Mouse (Mus musculus) T-cell, adult 2 months (primary cell): ENCODE data around the gene Il9.

Source experiments
- DNase-seq: peaks from one replicate; pipeline ENCODE4 v3.0.0; 2022; ENCODE audit warnings: low spot score

Il9 gene

GRCm38 (mm10) chr13:56471211-56471610 is 10.8 kb downstream of the Il9 start:
- DNase-seq = no peak

- peak; percentile 24 for DNase-seq
Measured at GRCm38 (mm10) chr13:56468536-56468935, 13.5 kb downstream of the Il9 start.

GRCm38 (mm10) chr13:56467786-56468185 is 14.3 kb downstream of the Il9 start:
- DNase-seq = no peak

GRCm38 (mm10) chr13:56463750-56464149 is 18.3 kb downstream of the Il9 start:
- DNase-seq = no peak

GRCm38 (mm10) chr13:56463261-56463660 is 18.8 kb downstream of the Il9 start:
- no peak for DNase-seq

- DNase-seq = no peak
Measured at GRCm38 (mm10) chr13:56462791-56463190, 19.3 kb downstream of the Il9 start.

- no peak for DNase-seq
Measured at GRCm38 (mm10) chr13:56461460-56461859, 20.6 kb downstream of the Il9 start.

GRCm38 (mm10) chr13:56458001-56458400 is 24.0 kb downstream of the Il9 start:
- no peak for DNase-seq

GRCm38 (mm10) chr13:56450035-56450434 is 32.0 kb downstream of the Il9 start:
- DNase-seq = no peak

GRCm38 (mm10) chr13:56449239-56450030 is 32.6 kb downstream of the Il9 start:
- no peak for DNase-seq

- no peak for DNase-seq
Measured at GRCm38 (mm10) chr13:56444996-56445395, 37.0 kb downstream of the Il9 start.

- DNase-seq = no peak
Measured at GRCm38 (mm10) chr13:56444112-56444511, 37.9 kb downstream of the Il9 start.

GRCm38 (mm10) chr13:56443411-56443810 is 38.6 kb downstream of the Il9 start:
- no peak for DNase-seq

GRCm38 (mm10) chr13:56438211-56439075 is 43.6 kb downstream of the Il9 start, which contains the start of gene Slc25a48:
Gene Slc25a48, plus strand, starts transcription at chr13:56438355.
- no peak for DNase-seq

- DNase-seq = no peak
Measured at GRCm38 (mm10) chr13:56435615-56436287, 46.3 kb downstream of the Il9 start.

GRCm38 (mm10) chr13:56434311-56434751 is 47.7 kb downstream of the Il9 start:
- no peak for DNase-seq

- DNase-seq = peak; percentile 12
Measured at GRCm38 (mm10) chr13:56433466-56433865, 48.6 kb downstream of the Il9 start.

GRCm38 (mm10) chr13:56432496-56432895 is 49.5 kb downstream of the Il9 start:
- DNase-seq = no peak
